Mouse (Mus musculus): ENCODE data around the gene Gm4181. TPM values are rescaled to one million over a fixed set of nuclear protein-coding genes. Genes with fewer than 3 reads are reported as not detected.
"Not testable (repeated sequence)": the region's sequence is repeated elsewhere in the genome, so short reads cannot be mapped to it uniquely, and the experiment has no call there.

The Gm4181 gene
- polyA plus RNA-seq (2012; rRNA removed), result 7.9 and 12.8 TPM in 2 replicates

- H3K27me3 ChIP-seq (ENCODE audit: control insufficient read depth, insufficient read depth, low read length); H3K4me1 ChIP-seq (ENCODE audit: control insufficient read depth, insufficient read depth, low read length); H3K36me3 ChIP-seq (ENCODE audit: control insufficient read depth, insufficient read depth, low read length); H3K27ac ChIP-seq (ENCODE audit: control insufficient read depth, insufficient read depth, low read depth, low read length): not testable (repeated sequence)
- H3K4me3 ChIP-seq (ENCODE audit: control insufficient read depth, low read depth, low read length), result peak within 1 kb of the TSS; percentile 36; the same call in 1 of the 2 replicates
Observed at GRCm38 (mm10) chr14:51635566-51635965, at the start of gene Gm4181. Gm4181 (minus strand) TSS chr14:51635666.

DNA sequence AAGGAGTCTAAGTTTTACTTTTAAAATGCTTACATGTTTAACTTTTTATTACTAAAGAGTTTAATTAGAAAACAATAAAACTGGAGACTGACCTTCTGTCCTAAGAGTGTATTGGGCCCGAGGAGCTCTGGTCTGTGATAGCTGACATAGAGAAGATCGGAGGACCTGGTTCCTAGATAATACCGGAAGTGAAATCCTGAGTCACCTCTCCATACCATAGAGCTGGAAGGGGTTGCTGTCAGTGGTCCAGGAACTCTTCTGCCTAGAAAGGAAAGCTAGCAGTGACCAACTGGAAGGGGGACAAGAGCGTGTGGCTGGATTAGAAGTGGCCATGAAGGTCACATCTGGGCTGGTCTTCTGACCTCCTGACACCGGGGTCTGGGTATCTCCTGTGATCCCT is 41.8 kb upstream of the Gm4181 start:
- Histone ChIP-seq H3K36me3 (ENCODE audit: control insufficient read depth, insufficient read depth, low read length) (no peaks in the 10 kb centered on the region), H3K27ac (ENCODE audit: control insufficient read depth, insufficient read depth, low read depth, low read length) (0 out of 2 replicates have a peak overlapping the region, but pooled peaks have one; percentile 13), H3K27me3 (ENCODE audit: control insufficient read depth, insufficient read depth, low read length) (no peaks in the 10 kb centered on the region), H3K4me3 (ENCODE audit: control insufficient read depth, low read depth, low read length) (peak overlapping the region; percentile 83), H3K4me1 (ENCODE audit: control insufficient read depth, insufficient read depth, low read length) (peaks cover 7% of the 10 kb centered on the region)
- no peak for TF ChIP-seq CTCF (IDR thresholded peaks at IDR 0.05; ENCODE audit: control insufficient read depth, insufficient read depth, insufficient replicate concordance, low read depth, low read length)
- no peak for TF ChIP-seq POLR2A (IDR thresholded peaks at IDR 0.05; ENCODE audit: control insufficient read depth, low read depth, low read length)

GRCm38 (mm10) chr14:51632426-51632825 is 3.0 kb downstream of the Gm4181 start:
- not testable (repeated sequence) for H3K36me3 ChIP-seq (ENCODE audit: control insufficient read depth, insufficient read depth, low read length); H3K27ac ChIP-seq (ENCODE audit: control insufficient read depth, insufficient read depth, low read depth, low read length); H3K4me1 ChIP-seq (ENCODE audit: control insufficient read depth, insufficient read depth, low read length); H3K27me3 ChIP-seq (ENCODE audit: control insufficient read depth, insufficient read depth, low read length); H3K4me3 ChIP-seq (ENCODE audit: control insufficient read depth, low read depth, low read length)

- Histone ChIP-seq H3K36me3 (ENCODE audit: control insufficient read depth, insufficient read depth, low read length) (no peaks in the 10 kb centered on the region), H3K4me3 (ENCODE audit: control insufficient read depth, low read depth, low read length) (peak within 1 kb of the TSS; percentile 65), H3K4me1 (ENCODE audit: control insufficient read depth, insufficient read depth, low read length) (no peaks in the 10 kb centered on the region), H3K27ac (ENCODE audit: control insufficient read depth, insufficient read depth, low read depth, low read length) (no peak within 1 kb of the TSS), H3K27me3 (ENCODE audit: control insufficient read depth, insufficient read depth, low read length) (no peaks in the 10 kb centered on the region)
- TF ChIP-seq POLR2A (IDR thresholded peaks at IDR 0.05; ENCODE audit: control insufficient read depth, low read depth, low read length) (no peak), CTCF (IDR thresholded peaks at IDR 0.05; ENCODE audit: control insufficient read depth, insufficient read depth, insufficient replicate concordance, low read depth, low read length) (no peak)
Observed at GRCm38 (mm10) chr14:51611210-51611609, 24.3 kb downstream of the Gm4181 start, which contains the start of gene Gm17078. Gm17078 (minus strand) TSS chr14:51611310.

- not testable (repeated sequence) for H3K36me3 ChIP-seq (ENCODE audit: control insufficient read depth, insufficient read depth, low read length); H3K27me3 ChIP-seq (ENCODE audit: control insufficient read depth, insufficient read depth, low read length); H3K27ac ChIP-seq (ENCODE audit: control insufficient read depth, insufficient read depth, low read depth, low read length); H3K4me1 ChIP-seq (ENCODE audit: control insufficient read depth, insufficient read depth, low read length)
- H3K4me3 ChIP-seq (ENCODE audit: control insufficient read depth, low read depth, low read length), result peak within 1 kb of the TSS; percentile 66
Observed at GRCm38 (mm10) chr14:51592039-51592438, 43.4 kb downstream of the Gm4181 start, which contains the start of gene Gm17174. Gm17174 (minus strand) TSS chr14:51592139.

Other genes with a start within 250 kb of the Gm4181 start
- gene Vmn2r88, start 224.8 kb downstream of the Gm4181 start, polyA plus RNA-seq (2012; rRNA removed), result 0.51 TPM in 2 replicates
- not detected in 2 replicates for gene Vmn2r89, start 183.8 kb downstream of the Gm4181 start, polyA plus RNA-seq (2012; rRNA removed)
- 2.7 and 2.9 TPM in 2 replicates for gene Gm5622, start 82.9 kb downstream of the Gm4181 start, polyA plus RNA-seq (2012; rRNA removed)
- 0.42 and 0.83 TPM in 2 replicates for gene Gm17175, start 61.6 kb downstream of the Gm4181 start, polyA plus RNA-seq (2012; rRNA removed)
- gene Gm17174, start 43.5 kb downstream of the Gm4181 start, polyA plus RNA-seq (2012; rRNA removed), result 1.7 and 2.3 TPM in 2 replicates
- 0.26 and 0.38 TPM in 2 replicates for gene Gm17078, start 24.4 kb downstream of the Gm4181 start, polyA plus RNA-seq (2012; rRNA removed)
- 1.9 and 2.2 TPM in 2 replicates for gene Gm17079, start 59.8 kb upstream of the Gm4181 start, polyA plus RNA-seq (2012; rRNA removed)
- gene Gm5800, start 81.5 kb upstream of the Gm4181 start, polyA plus RNA-seq (2012; rRNA removed), result 7.2 and 11.5 TPM in 2 replicates
- 0.16 TPM in 1 of 2 replicates, not detected in the other for gene Ang4, start 137.9 kb upstream of the Gm4181 start, polyA plus RNA-seq (2012; rRNA removed)
- 1.1 and 1.3 TPM in 2 replicates for gene AY358078, start 164.4 kb upstream of the Gm4181 start, polyA plus RNA-seq (2012; rRNA removed)
- gene Ear6, start 218.0 kb upstream of the Gm4181 start, polyA plus RNA-seq (2012; rRNA removed), result 0.12 TPM in 1 of 2 replicates, not detected in the other
- 14.4 and 15.8 TPM in 2 replicates for gene Mettl17, start 249.2 kb upstream of the Gm4181 start, polyA plus RNA-seq (2012; rRNA removed)

Data from testis, adult 2 months (tissue).